Mouse (Mus musculus) cortical plate, adult 2 months (tissue): ENCODE results near the gene Pzp. TPM values are rescaled to one million over a fixed set of nuclear protein-coding genes. Genes with fewer than 3 reads are reported as not detected.

Experiments used
- H3K27ac ChIP-seq: fragments of 200-500 bp; 2 replicates; pipeline ENCODE4 v1.5.1; 2012; ENCODE audit warnings: low read length, control low read depth, inconsistent platforms; ENCODE audit not compliant: insufficient read depth
- H3K4me1 ChIP-seq: fragments of 200-500 bp; 2 replicates; pipeline ENCODE4 v1.6.1; 2011; ENCODE audit warnings: low read length; ENCODE audit not compliant: control insufficient read depth, insufficient read depth
- H3K4me3 ChIP-seq: fragments of 200-500 bp; 2 replicates; pipeline ENCODE4 v1.5.1; 2011; ENCODE audit warnings: mild to moderate bottlenecking, low read length, control low read depth; ENCODE audit not compliant: insufficient read depth
- CTCF ChIP-seq: fragments of 200-500 bp; IDR thresholded peaks from 2 replicates; pipeline ENCODE4 v1.5.1; 2011; ENCODE audit warnings: mild to moderate bottlenecking, control low read depth, low read length; ENCODE audit not compliant: insufficient read depth; ENCODE audit errors: extremely low read depth
- POLR2A ChIP-seq: fragments of 200-500 bp; IDR thresholded peaks from 2 replicates; pipeline ENCODE4 v1.6.1; 2011; ENCODE audit warnings: mild to moderate bottlenecking, low read length, control low read depth; ENCODE audit not compliant: insufficient read depth; ENCODE audit errors: extremely low read depth
- polyA plus RNA-seq: library from polyadenylated mRNA; depleted of rRNA; stranded (reverse); fragments of >200 nt; gene quantifications from 2 replicates; pipeline ENCODE4 v1.2.3, GENCODE M21; 2012

The Pzp gene
- polyA plus RNA-seq, 1 experiment = not detected

DNA sequence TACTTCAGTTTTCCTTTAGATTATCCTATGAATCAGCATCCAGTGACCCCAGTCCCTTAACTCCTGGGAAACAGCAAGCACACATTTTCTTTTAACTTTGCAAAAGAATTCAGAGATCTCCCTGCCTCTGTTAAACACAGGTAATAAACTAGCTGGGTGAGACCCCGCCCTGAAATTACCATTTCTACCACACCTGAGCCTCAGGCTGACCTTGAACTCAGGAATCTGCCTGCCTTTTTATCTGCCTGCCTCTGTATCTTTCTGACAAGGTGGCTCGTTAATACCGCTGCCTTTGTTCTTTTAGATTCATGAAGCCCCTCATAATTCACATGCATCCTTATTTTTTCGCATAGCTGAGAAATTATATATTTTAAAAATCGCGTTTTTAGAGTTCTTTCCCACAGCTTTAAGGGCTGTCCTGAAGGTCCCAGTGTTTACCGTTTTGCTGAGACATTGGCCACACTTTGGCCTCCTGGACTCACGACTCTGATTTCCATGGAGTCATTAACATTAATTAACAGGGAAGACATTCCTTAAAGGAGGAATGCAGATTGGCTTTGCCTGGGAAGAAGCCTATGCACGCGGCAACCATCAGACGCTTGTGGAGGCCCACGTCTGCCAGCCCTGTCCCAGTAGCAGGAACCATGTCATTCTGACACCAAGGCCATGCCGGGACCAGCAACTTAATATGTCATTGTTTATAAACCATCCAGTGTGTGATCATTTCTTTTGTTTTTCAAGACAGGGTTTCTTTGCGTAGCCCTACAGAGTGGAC lies 65.6 kb downstream of the Pzp start:
- no peaks in the 10 kb centered on the region for H3K4me1 ChIP-seq
- no peak overlapping the region for H3K4me3 ChIP-seq
- TF ChIP-seq CTCF (no peak), POLR2A (no peak)
- H3K27ac ChIP-seq = no peak overlapping the region

DNA sequence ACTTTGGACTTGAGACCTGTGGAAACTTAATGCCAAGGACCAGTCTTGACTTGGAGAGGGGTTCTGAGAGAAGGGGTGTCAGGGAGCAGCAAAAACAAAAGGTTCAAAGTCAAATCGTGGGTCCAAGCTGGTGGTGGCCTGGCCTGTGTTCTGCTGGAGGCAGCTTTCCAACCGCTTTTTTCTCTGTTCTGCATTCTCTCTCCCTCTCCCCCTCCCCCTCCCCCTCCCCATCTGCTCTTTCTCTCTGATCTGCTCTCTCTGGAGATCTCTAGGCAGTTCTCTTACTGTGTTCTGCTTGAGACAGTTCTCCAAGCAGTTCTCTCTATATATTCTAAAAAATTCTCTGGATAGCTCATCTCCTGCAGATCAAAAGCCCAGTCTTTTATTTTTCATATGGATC lies 66.2 kb downstream of the Pzp start:
- H3K27ac ChIP-seq = no peak overlapping the region
- no peak overlapping the region for H3K4me3 ChIP-seq
- TF ChIP-seq POLR2A = no peak
- no peak for TF ChIP-seq CTCF
- H3K4me1 ChIP-seq = no peaks in the 10 kb centered on the region

DNA sequence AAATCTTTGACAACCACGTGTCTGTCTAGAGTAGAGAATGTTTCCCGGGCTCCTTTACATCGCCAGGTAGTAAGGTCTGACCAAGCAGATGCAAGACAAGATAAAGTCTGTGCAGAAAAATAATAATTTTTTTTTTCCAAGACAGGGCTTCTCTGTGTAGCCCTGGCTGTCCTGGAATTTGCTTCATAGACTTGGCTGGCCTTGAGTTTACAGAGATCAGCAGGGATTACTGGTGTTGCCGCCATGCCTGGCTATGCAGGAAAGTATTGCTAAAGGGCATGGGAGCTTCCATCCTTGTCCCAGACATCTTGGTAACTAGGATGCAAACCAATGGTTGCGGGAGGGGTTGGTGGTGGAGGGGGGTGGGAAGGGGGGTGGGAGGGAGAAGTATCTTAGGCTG lies 69.3 kb downstream of the Pzp start:
- H3K4me3 ChIP-seq = no peak overlapping the region
- TF ChIP-seq CTCF (no peak), POLR2A (no peak)

DNA sequence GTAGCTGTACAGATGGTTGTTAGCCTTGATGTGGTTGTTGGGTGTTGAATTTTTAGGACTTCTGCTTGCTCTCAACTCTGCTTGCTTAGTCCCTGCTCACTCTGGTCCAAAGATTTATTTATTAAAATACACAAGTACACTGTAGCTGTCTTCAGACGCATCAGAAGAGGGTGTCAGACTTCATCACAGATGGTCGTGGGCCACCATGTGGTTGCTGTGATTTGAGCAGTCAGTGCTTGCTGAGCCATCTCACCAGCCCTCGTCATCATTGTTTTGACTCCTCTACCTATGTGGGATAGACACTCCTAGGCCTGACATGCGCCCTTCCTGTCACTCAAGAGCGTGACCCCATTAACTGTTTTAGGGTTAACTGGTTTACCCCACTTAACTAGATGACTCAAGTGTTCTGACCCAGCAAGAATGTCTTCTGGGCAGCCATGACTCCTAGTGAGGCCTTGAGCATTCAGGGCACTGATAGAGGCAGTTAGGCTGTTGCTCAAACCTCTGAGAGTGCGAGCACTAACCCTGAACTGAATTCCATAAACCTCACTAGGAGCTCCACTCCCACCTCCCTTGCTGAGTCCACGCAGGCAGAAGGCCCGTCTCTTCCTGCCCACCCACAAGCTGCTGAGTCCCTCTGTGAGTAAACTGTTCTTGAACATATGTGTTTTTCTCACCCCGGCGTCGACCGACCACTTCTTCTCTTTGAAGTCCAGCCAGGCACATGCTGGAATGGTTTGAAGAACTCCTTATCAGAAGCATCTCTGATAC lies 70.5 kb downstream of the Pzp start:
- TF ChIP-seq CTCF (no peak), POLR2A (no peak)
- Histone ChIP-seq H3K27ac (no peak overlapping the region), H3K4me1 (no peaks in the 10 kb centered on the region), H3K4me3 (no peak overlapping the region)

More for the DNA sequence above, 69.3 kb downstream of the Pzp start:
- Histone ChIP-seq H3K4me1 (no peaks in the 10 kb centered on the region), H3K27ac (no peak overlapping the region)

DNA sequence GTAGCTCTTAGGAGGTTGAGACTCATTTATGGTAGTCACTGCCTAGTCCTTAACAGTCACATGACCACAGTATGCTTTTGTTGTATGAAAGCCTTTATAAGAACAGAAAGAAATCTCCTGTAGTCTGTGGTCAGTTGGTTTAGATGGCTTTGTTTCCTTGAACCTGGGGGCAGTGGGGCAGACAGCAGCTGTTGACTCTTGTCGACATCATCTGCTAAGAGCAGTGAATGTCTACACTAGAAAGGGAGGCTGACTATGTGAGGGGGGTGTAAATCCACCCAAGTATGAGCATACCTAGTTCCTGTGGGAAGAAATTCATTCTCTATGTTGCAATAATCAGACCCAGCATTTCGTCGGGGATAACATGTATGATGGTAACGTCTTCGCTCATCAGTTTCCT lies 79.5 kb downstream of the Pzp start:
- TF ChIP-seq CTCF = no peak
- TF ChIP-seq POLR2A = no peak
- Histone ChIP-seq H3K4me3 (no peak overlapping the region), H3K27ac (no peak overlapping the region), H3K4me1 (no peaks in the 10 kb centered on the region)

DNA sequence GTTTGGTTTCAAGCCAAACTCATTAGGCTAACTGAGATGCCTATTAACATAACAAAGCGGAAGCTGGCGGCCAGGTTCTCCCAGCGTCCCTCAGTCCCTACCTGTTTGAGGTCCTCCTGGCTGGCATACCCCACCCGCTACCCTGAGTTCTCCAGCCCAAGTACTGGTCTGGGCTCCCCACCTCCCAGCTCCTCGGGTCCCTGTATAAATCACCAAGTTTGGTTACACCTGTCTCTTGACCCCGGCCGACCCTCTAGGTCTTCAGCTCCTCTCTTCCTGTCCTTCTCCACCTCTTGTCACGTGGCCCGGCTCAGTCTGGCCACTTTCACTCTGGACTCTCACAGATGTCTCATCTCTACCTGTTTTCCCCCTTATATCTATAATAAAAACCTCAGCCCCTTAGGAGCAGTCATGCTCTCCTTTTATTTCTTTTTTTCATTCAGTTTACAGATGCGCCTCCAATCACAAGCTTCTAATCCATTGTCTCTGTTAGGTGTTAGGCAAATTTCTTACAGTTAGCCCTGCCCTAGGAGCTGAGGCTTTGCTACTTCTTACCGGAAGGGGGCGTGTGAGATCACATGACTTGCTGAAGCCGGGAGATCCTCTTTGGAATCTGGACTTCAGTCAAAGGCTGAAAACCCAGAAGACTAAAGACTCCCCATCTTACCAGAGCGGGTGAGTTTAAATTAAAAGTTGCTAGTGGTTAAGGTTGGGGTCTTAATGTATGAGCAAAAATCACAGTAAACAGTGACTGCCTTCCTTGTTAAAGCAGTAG lies 80.6 kb downstream of the Pzp start:
- H3K4me1 ChIP-seq = no peaks in the 10 kb centered on the region
- no peak overlapping the region for H3K4me3 ChIP-seq
- TF ChIP-seq POLR2A (no peak), CTCF (peak; percentile 70)
- H3K27ac ChIP-seq = no peak overlapping the region

DNA sequence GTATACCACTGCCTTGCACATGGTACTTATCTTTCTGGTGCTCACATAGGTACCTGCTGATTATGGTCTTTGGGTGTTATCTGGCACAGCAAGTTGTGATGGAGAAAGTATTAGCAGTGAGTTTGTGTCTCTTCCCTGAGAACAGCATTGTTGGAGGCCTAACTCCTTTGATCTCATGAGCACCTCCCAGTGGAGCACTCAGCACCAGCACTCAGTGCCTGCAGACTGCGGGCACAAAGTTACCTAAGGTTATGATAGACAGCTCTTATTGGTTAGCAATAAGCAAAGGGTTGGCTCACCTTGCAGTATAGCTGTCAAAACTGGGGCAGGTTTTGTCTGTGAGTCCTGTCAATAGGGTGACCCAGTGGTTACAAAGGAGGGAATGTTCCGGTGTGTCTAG lies 86.3 kb downstream of the Pzp start:
- no peak overlapping the region for H3K27ac ChIP-seq
- no peaks in the 10 kb centered on the region; the same call in 1 of the 2 replicates for H3K4me1 ChIP-seq
- TF ChIP-seq CTCF = no peak
- no peak overlapping the region for H3K4me3 ChIP-seq

DNA sequence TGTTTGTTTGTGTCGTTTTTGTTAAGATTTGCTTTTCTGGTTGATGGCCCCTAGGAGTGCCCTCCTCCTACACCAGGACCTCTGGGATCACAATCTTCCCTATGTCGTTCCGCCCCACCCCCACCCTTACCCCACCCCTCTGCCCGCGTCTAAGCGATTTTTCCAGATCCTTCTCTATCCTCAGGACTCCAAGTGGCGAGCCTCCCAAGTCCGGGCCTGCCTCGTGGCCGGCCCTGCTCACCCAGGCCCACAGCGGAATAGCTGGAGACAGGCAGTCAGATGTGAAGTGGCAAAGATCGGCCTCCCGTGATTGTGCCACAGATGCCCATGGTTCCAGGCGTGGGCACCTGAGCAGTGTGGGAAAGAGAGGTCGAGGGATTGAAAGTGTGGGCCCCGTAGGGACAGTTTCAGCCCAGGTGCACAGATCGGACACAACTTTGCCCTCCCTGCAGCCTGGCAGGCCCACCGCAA lies 87.6 kb downstream of the Pzp start:
- peak overlapping the region; percentile 88 for H3K4me3 ChIP-seq
- no peak for TF ChIP-seq CTCF
- no peak for TF ChIP-seq POLR2A
- no peaks in the 10 kb centered on the region; the same call in 1 of the 2 replicates for H3K4me1 ChIP-seq
- no peak overlapping the region for H3K27ac ChIP-seq

DNA sequence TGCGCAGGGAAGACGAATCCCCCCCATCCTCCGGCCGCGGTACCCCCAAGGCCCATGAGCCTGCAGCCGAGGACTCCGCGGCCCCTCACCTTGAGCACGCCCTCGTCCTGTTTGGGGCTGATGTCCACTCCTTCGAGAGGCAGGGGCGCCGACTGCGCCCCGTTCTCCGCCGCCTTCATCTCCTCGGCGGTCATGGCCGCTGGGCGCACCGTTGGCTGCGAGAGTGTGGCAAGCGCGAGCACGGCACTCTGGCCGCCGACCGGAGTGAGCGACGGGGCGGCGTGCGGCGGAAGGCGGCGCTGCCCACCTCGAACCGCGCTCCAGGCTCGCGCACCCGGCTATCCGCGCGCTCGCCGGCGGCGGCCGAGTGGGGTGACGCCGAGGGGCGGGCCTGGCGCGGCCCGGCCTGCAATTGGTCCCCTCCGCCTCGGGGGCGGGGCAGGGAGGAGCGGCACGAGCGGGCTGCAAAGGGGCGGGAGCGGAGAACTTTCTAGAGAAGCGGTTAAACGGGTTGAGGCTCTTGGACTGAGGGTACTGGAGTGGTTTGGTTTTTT lies 88.1 kb downstream of the Pzp start, which contains the start of gene Fkbp4:
TSS of gene Fkbp4 (minus strand) at position 361 of the 554 bp plus-strand sequence.
- Histone ChIP-seq H3K4me1 (no peaks in the 10 kb centered on the region; the same call in 1 of the 2 replicates), H3K4me3 (peak within 1 kb of the TSS; percentile 88)
- TF ChIP-seq POLR2A = peak; percentile 67; the same call in 1 of the 2 replicates
- TF ChIP-seq CTCF = no peak

More for the DNA sequence above, 88.1 kb downstream of the Pzp start, which contains the start of gene Fkbp4:
- H3K27ac ChIP-seq = peak within 1 kb of the TSS; percentile 79
